Mouse (Mus musculus) neural tube, embryonic 14.5 days (tissue): ENCODE measurements around the gene Ces1f. TPM values are rescaled to one million over a fixed set of nuclear protein-coding genes. Genes with fewer than 3 reads are reported as not detected.

ENCODE experiments used
- ATAC-seq: fragments of 200-750 bp; cut with Nextera tagmentation; 2 replicates; pipeline ENCODE4 v1.8.0; 2017; ENCODE audit warnings: low read depth, mild to moderate bottlenecking, moderate TSS enrichment, moderate library complexity
- H3K27ac ChIP-seq: fragments of 300-500 bp; sonication (generic); 2 replicates; pipeline ENCODE4 v1.5.1; 2014; ENCODE audit warnings: low read depth, mild to moderate bottlenecking, control low read depth, low read length, moderate library complexity, mixed read lengths
- H3K27me3 ChIP-seq: fragments of 300-500 bp; sonication (generic); 2 replicates; pipeline ENCODE4 v1.6.1; 2014; ENCODE audit warnings: low read length; ENCODE audit not compliant: control insufficient read depth, insufficient read depth
- H3K36me3 ChIP-seq: fragments of 300-500 bp; sonication (generic); 2 replicates; pipeline ENCODE4 v1.6.1; 2014; ENCODE audit warnings: low read length, mixed read lengths; ENCODE audit not compliant: control insufficient read depth, insufficient read depth
- H3K4me1 ChIP-seq: fragments of 300-500 bp; sonication (generic); 2 replicates; pipeline ENCODE4 v1.6.1; 2014; ENCODE audit warnings: low read length; ENCODE audit not compliant: control insufficient read depth, insufficient read depth
- H3K4me2 ChIP-seq: fragments of 300-500 bp; sonication (generic); 2 replicates; pipeline ENCODE4 v1.6.1; 2014; ENCODE audit warnings: mild to moderate bottlenecking, low read depth, low read length, control low read depth
- H3K4me3 ChIP-seq: fragments of 300-500 bp; sonication (generic); 2 replicates; pipeline ENCODE4 v1.5.1; 2014; ENCODE audit warnings: low read depth, low read length, control low read depth, mixed read lengths
- H3K9ac ChIP-seq: fragments of 300-500 bp; sonication (generic); replicated peaks from 2 replicates; pipeline ENCODE4 v1.6.1; 2014; ENCODE audit warnings: low read depth, mild to moderate bottlenecking, control low read depth, low read length, mixed read lengths
- H3K9me3 ChIP-seq: fragments of 300-500 bp; sonication (generic); 2 replicates; pipeline ENCODE4 v1.6.1; 2016; ENCODE audit warnings: low read length; ENCODE audit not compliant: control insufficient read depth
- WGBS: fragments of 180-500 bp; shearing (Covaris S2); extraction: QIAGEN DNeasy Blood & Tissue Kit; methylation state at CpG from one replicate; pipeline ENCODE4 v1.1.7; 2014; 5-methylcytosine and 5-hydroxymethylcytosine counted together
- polyA plus RNA-seq: library from polyadenylated mRNA; unstranded; fragments of >200 nt; fragmentation: Nextera tagmentation; extraction: Ambion mirVana; gene quantifications from 2 replicates; pipeline ENCODE4 v1.2.1, GENCODE M21; 2014

Ces1f gene
- polyA plus RNA-seq, result not detected in 2 replicates

- Histone ChIP-seq H3K27me3 (no peaks in the 10 kb centered on the region), H3K36me3 (no peaks in the 10 kb centered on the region), H3K4me3 (no peak within 1 kb of the TSS), H3K9ac (no peak within 1 kb of the TSS), H3K4me1 (no peaks in the 10 kb centered on the region), H3K4me2 (no peak within 1 kb of the TSS), H3K27ac (no peak within 1 kb of the TSS), H3K9me3 (no peaks in the 10 kb centered on the region)
- no peak for ATAC-seq
- 93% methylated on average over 1 of the region's 1 CpGs for WGBS
Observed at GRCm38 (mm10) chr8:93279556-93279955, at the start of gene Ces1f. Ces1f (minus strand) TSS chr8:93279747.

- Histone ChIP-seq H3K27ac (no peak overlapping the region), H3K4me2 (no peak overlapping the region), H3K27me3 (no peaks in the 10 kb centered on the region), H3K9me3 (no peaks in the 10 kb centered on the region), H3K36me3 (no peaks in the 10 kb centered on the region), H3K4me3 (no peak overlapping the region), H3K9ac (no peak overlapping the region), H3K4me1 (no peaks in the 10 kb centered on the region)
- ATAC-seq, result no peak
- 86% methylated on average over 2 of the region's 2 CpGs for WGBS
Observed at GRCm38 (mm10) chr8:93325123-93325522, 45.6 kb upstream of the Ces1f start.

GRCm38 (mm10) chr8:93317031-93317430 is 37.5 kb upstream of the Ces1f start:
- Histone ChIP-seq H3K9ac (no peak overlapping the region), H3K4me2 (no peak overlapping the region), H3K27ac (no peak overlapping the region), H3K27me3 (no peaks in the 10 kb centered on the region), H3K4me1 (no peaks in the 10 kb centered on the region), H3K36me3 (no peaks in the 10 kb centered on the region), H3K4me3 (no peak overlapping the region), H3K9me3 (no peaks in the 10 kb centered on the region)
- no peak for ATAC-seq
- WGBS, result 92% methylated on average over 2 of the region's 2 CpGs

- H3K9ac ChIP-seq, result no peak overlapping the region
- no peak overlapping the region for H3K4me2 ChIP-seq
- 85% methylated on average over 2 of the region's 2 CpGs for WGBS
- H3K4me3 ChIP-seq, result no peak overlapping the region
- H3K27me3 ChIP-seq, result no peaks in the 10 kb centered on the region
- no peaks in the 10 kb centered on the region for H3K9me3 ChIP-seq
- H3K4me1 ChIP-seq, result no peaks in the 10 kb centered on the region
- H3K27ac ChIP-seq, result no peak overlapping the region
- no peak for ATAC-seq
- H3K36me3 ChIP-seq, result no peaks in the 10 kb centered on the region
Observed at GRCm38 (mm10) chr8:93315557-93315956, 36.0 kb upstream of the Ces1f start.

- H3K36me3 ChIP-seq, result no peaks in the 10 kb centered on the region
- no peaks in the 10 kb centered on the region for H3K4me1 ChIP-seq
- H3K4me3 ChIP-seq, result no peak overlapping the region
- H3K4me2 ChIP-seq, result no peak overlapping the region
- no peak overlapping the region for H3K27ac ChIP-seq
- no peaks in the 10 kb centered on the region for H3K27me3 ChIP-seq
- no peak overlapping the region for H3K9ac ChIP-seq
- WGBS, result 92% methylated on average over 2 of the region's 2 CpGs
- no peaks in the 10 kb centered on the region for H3K9me3 ChIP-seq
- no peak for ATAC-seq
Observed at GRCm38 (mm10) chr8:93283896-93284295, 4.3 kb upstream of the Ces1f start.

- ATAC-seq, result no peak
- Histone ChIP-seq H3K27ac (no peak overlapping the region), H3K27me3 (no peaks in the 10 kb centered on the region), H3K4me3 (no peak overlapping the region), H3K4me2 (no peak overlapping the region), H3K9ac (no peak overlapping the region), H3K9me3 (no peaks in the 10 kb centered on the region), H3K36me3 (no peaks in the 10 kb centered on the region), H3K4me1 (no peaks in the 10 kb centered on the region)
- 90% methylated on average over 3 of the region's 3 CpGs for WGBS
Observed at GRCm38 (mm10) chr8:93282349-93282748, 2.8 kb upstream of the Ces1f start.

GRCm38 (mm10) chr8:93278176-93278805 is 1.3 kb downstream of the Ces1f start:
- H3K9ac ChIP-seq, result no peak overlapping the region
- no peak overlapping the region for H3K4me3 ChIP-seq
- no peak for ATAC-seq
- no peaks in the 10 kb centered on the region for H3K4me1 ChIP-seq
- no peak overlapping the region for H3K4me2 ChIP-seq
- WGBS, result 78% methylated on average over 4 of the region's 4 CpGs
- H3K27me3 ChIP-seq, result no peaks in the 10 kb centered on the region
- H3K27ac ChIP-seq, result no peak overlapping the region
- no peaks in the 10 kb centered on the region for H3K36me3 ChIP-seq
- no peaks in the 10 kb centered on the region for H3K9me3 ChIP-seq

- Histone ChIP-seq H3K27me3 (no peaks in the 10 kb centered on the region), H3K9ac (no peak overlapping the region), H3K4me2 (no peak overlapping the region), H3K4me3 (no peak overlapping the region), H3K36me3 (no peaks in the 10 kb centered on the region), H3K9me3 (no peaks in the 10 kb centered on the region), H3K4me1 (no peaks in the 10 kb centered on the region), H3K27ac (no peak overlapping the region)
- WGBS, result 83% methylated on average over 4 of the region's 4 CpGs
- ATAC-seq, result no peak
Observed at GRCm38 (mm10) chr8:93274609-93275008, 4.9 kb downstream of the Ces1f start.

GRCm38 (mm10) chr8:93273321-93273720 is 6.2 kb downstream of the Ces1f start:
- H3K27ac ChIP-seq, result no peak overlapping the region
- H3K27me3 ChIP-seq, result no peaks in the 10 kb centered on the region
- no peak for ATAC-seq
- no peaks in the 10 kb centered on the region for H3K4me1 ChIP-seq
- H3K36me3 ChIP-seq, result no peaks in the 10 kb centered on the region
- no peak overlapping the region for H3K9ac ChIP-seq
- 94% methylated on average over 3 of the region's 3 CpGs for WGBS
- no peaks in the 10 kb centered on the region for H3K9me3 ChIP-seq
- no peak overlapping the region for H3K4me2 ChIP-seq
- no peak overlapping the region for H3K4me3 ChIP-seq
